Mouse (Mus musculus): Measurements from ENCODE around the gene Sft2d1. TPM values are rescaled to one million over a fixed set of nuclear protein-coding genes. Genes with fewer than 3 reads are reported as not detected.

Gene Sft2d1
- polyA plus RNA-seq, 1 experiment from 2014 or later, result 67.3 TPM

- Histone ChIP-seq H3K4me3 (ENCODE audit: low read depth, low read length) (no peak overlapping the region), H3K9me3 (ENCODE audit: control insufficient read depth, low read length) (no peaks in the 10 kb centered on the region), H3K9ac (ENCODE audit: low read length) (no peak overlapping the region), H3K27ac (ENCODE audit: low read depth, low read length) (no peak overlapping the region), H3K36me3 (ENCODE audit: control insufficient read depth, insufficient read depth, low read length) (no peaks in the 10 kb centered on the region), H3K4me1 (ENCODE audit: control insufficient read depth, insufficient read depth, low read length) (no peaks in the 10 kb centered on the region), H3K4me2 (ENCODE audit: low read depth) (no peak overlapping the region), H3K27me3 (ENCODE audit: control insufficient read depth, insufficient read depth, low read length) (no peaks in the 10 kb centered on the region)
- ATAC-seq (ENCODE audit: insufficient read depth, low FRiP score, low TSS enrichment) (no peak), DNase-seq (ENCODE audit: low spot score) (no peak)
- WGBS, result 89% methylated on average over 9 of the region's 9 CpGs
These were observed 14.5 kb upstream of the Sft2d1 start for GRCm38 (mm10) chr17:8296313-8296844.

- H3K27ac ChIP-seq (ENCODE audit: low read depth, low read length), result no peak overlapping the region
- no peak for DNase-seq (ENCODE audit: low spot score)
- H3K4me3 ChIP-seq (ENCODE audit: low read depth, low read length), result no peak overlapping the region
- H3K36me3 ChIP-seq (ENCODE audit: control insufficient read depth, insufficient read depth, low read length), result no peaks in the 10 kb centered on the region
- no peak for ATAC-seq (ENCODE audit: insufficient read depth, low FRiP score, low TSS enrichment)
- H3K4me2 ChIP-seq (ENCODE audit: low read depth), result no peak overlapping the region
- H3K9me3 ChIP-seq (ENCODE audit: control insufficient read depth, low read length), result no peaks in the 10 kb centered on the region
- no peaks in the 10 kb centered on the region for H3K4me1 ChIP-seq (ENCODE audit: control insufficient read depth, insufficient read depth, low read length)
- WGBS, result 85% methylated on average over 5 of the region's 5 CpGs
- H3K27me3 ChIP-seq (ENCODE audit: control insufficient read depth, insufficient read depth, low read length), result no peaks in the 10 kb centered on the region
- H3K9ac ChIP-seq (ENCODE audit: low read length), result no peak overlapping the region
These were observed 13.2 kb upstream of the Sft2d1 start for GRCm38 (mm10) chr17:8297746-8298145.

GRCm38 (mm10) chr17:8298281-8298680 is 12.6 kb upstream of the Sft2d1 start:
- Histone ChIP-seq H3K4me1 (ENCODE audit: control insufficient read depth, insufficient read depth, low read length) (no peaks in the 10 kb centered on the region), H3K4me3 (ENCODE audit: low read depth, low read length) (no peak overlapping the region), H3K9me3 (ENCODE audit: control insufficient read depth, low read length) (no peaks in the 10 kb centered on the region), H3K27me3 (ENCODE audit: control insufficient read depth, insufficient read depth, low read length) (no peaks in the 10 kb centered on the region), H3K27ac (ENCODE audit: low read depth, low read length) (no peak overlapping the region), H3K4me2 (ENCODE audit: low read depth) (no peak overlapping the region), H3K9ac (ENCODE audit: low read length) (no peak overlapping the region), H3K36me3 (ENCODE audit: control insufficient read depth, insufficient read depth, low read length) (no peaks in the 10 kb centered on the region)
- 84% methylated on average over 2 of the region's 2 CpGs for WGBS
- ATAC-seq (ENCODE audit: insufficient read depth, low FRiP score, low TSS enrichment), result no peak
- DNase-seq (ENCODE audit: low spot score), result no peak

- Histone ChIP-seq H3K27ac (ENCODE audit: low read depth, low read length) (no peak overlapping the region), H3K36me3 (ENCODE audit: control insufficient read depth, insufficient read depth, low read length) (no peaks in the 10 kb centered on the region), H3K4me2 (ENCODE audit: low read depth) (no peak overlapping the region), H3K9me3 (ENCODE audit: control insufficient read depth, low read length) (no peaks in the 10 kb centered on the region), H3K4me1 (ENCODE audit: control insufficient read depth, insufficient read depth, low read length) (no peaks in the 10 kb centered on the region), H3K9ac (ENCODE audit: low read length) (no peak overlapping the region), H3K27me3 (ENCODE audit: control insufficient read depth, insufficient read depth, low read length) (no peaks in the 10 kb centered on the region), H3K4me3 (ENCODE audit: low read depth, low read length) (no peak overlapping the region)
- no peak for ATAC-seq (ENCODE audit: insufficient read depth, low FRiP score, low TSS enrichment)
- no peak for DNase-seq (ENCODE audit: low spot score)
These were observed 11.4 kb upstream of the Sft2d1 start for GRCm38 (mm10) chr17:8299524-8299923.

- no peaks in the 10 kb centered on the region for H3K9me3 ChIP-seq (ENCODE audit: control insufficient read depth, low read length)
- H3K27me3 ChIP-seq (ENCODE audit: control insufficient read depth, insufficient read depth, low read length), result no peaks in the 10 kb centered on the region
- H3K36me3 ChIP-seq (ENCODE audit: control insufficient read depth, insufficient read depth, low read length), result no peaks in the 10 kb centered on the region
- ATAC-seq (ENCODE audit: insufficient read depth, low FRiP score, low TSS enrichment), result no peak
- H3K4me3 ChIP-seq (ENCODE audit: low read depth, low read length), result no peak overlapping the region
- H3K4me1 ChIP-seq (ENCODE audit: control insufficient read depth, insufficient read depth, low read length), result no peaks in the 10 kb centered on the region
- no peak overlapping the region for H3K4me2 ChIP-seq (ENCODE audit: low read depth)
- H3K27ac ChIP-seq (ENCODE audit: low read depth, low read length), result no peak overlapping the region
- 77% methylated on average over 4 of the region's 4 CpGs for WGBS
- no peak for DNase-seq (ENCODE audit: low spot score)
- no peak overlapping the region for H3K9ac ChIP-seq (ENCODE audit: low read length)
These were observed 9.4 kb upstream of the Sft2d1 start for GRCm38 (mm10) chr17:8301515-8301914.

- no peak overlapping the region for H3K4me3 ChIP-seq (ENCODE audit: low read depth, low read length)
- H3K27me3 ChIP-seq (ENCODE audit: control insufficient read depth, insufficient read depth, low read length), result no peaks in the 10 kb centered on the region
- 72% methylated on average over 7 of the region's 7 CpGs for WGBS
- no peak overlapping the region for H3K9ac ChIP-seq (ENCODE audit: low read length)
- no peak overlapping the region for H3K4me2 ChIP-seq (ENCODE audit: low read depth)
- no peak overlapping the region for H3K27ac ChIP-seq (ENCODE audit: low read depth, low read length)
- H3K9me3 ChIP-seq (ENCODE audit: control insufficient read depth, low read length), result no peaks in the 10 kb centered on the region
- H3K4me1 ChIP-seq (ENCODE audit: control insufficient read depth, insufficient read depth, low read length), result no peaks in the 10 kb centered on the region
- ATAC-seq (ENCODE audit: insufficient read depth, low FRiP score, low TSS enrichment) (no peak), DNase-seq (ENCODE audit: low spot score) (no peak)
- no peaks in the 10 kb centered on the region for H3K36me3 ChIP-seq (ENCODE audit: control insufficient read depth, insufficient read depth, low read length)
These were observed 8.0 kb upstream of the Sft2d1 start for GRCm38 (mm10) chr17:8302772-8303438.

- H3K4me2 ChIP-seq (ENCODE audit: low read depth), result no peak overlapping the region
- no peak overlapping the region for H3K9ac ChIP-seq (ENCODE audit: low read length)
- no peaks in the 10 kb centered on the region for H3K9me3 ChIP-seq (ENCODE audit: control insufficient read depth, low read length)
- WGBS, result 75% methylated on average over 5 of the region's 5 CpGs
- ATAC-seq (ENCODE audit: insufficient read depth, low FRiP score, low TSS enrichment), result no peak
- no peaks in the 10 kb centered on the region for H3K36me3 ChIP-seq (ENCODE audit: control insufficient read depth, insufficient read depth, low read length)
- no peak overlapping the region for H3K4me3 ChIP-seq (ENCODE audit: low read depth, low read length)
- no peak for DNase-seq (ENCODE audit: low spot score)
- no peaks in the 10 kb centered on the region for H3K27me3 ChIP-seq (ENCODE audit: control insufficient read depth, insufficient read depth, low read length)
- no peaks in the 10 kb centered on the region for H3K4me1 ChIP-seq (ENCODE audit: control insufficient read depth, insufficient read depth, low read length)
- no peak overlapping the region for H3K27ac ChIP-seq (ENCODE audit: low read depth, low read length)
These were observed 7.2 kb upstream of the Sft2d1 start for GRCm38 (mm10) chr17:8303671-8304070.

- Histone ChIP-seq H3K36me3 (ENCODE audit: control insufficient read depth, insufficient read depth, low read length) (no peaks in the 10 kb centered on the region), H3K9me3 (ENCODE audit: control insufficient read depth, low read length) (no peaks in the 10 kb centered on the region), H3K4me1 (ENCODE audit: control insufficient read depth, insufficient read depth, low read length) (no peaks in the 10 kb centered on the region), H3K27me3 (ENCODE audit: control insufficient read depth, insufficient read depth, low read length) (no peaks in the 10 kb centered on the region), H3K4me3 (ENCODE audit: low read depth, low read length) (no peak overlapping the region), H3K27ac (ENCODE audit: low read depth, low read length) (no peak overlapping the region), H3K9ac (ENCODE audit: low read length) (no peak overlapping the region), H3K4me2 (ENCODE audit: low read depth) (no peak overlapping the region)
- DNase-seq (ENCODE audit: low spot score) (no peak), ATAC-seq (ENCODE audit: insufficient read depth, low FRiP score, low TSS enrichment) (no peak)
- 26% methylated on average over 3 of the region's 3 CpGs for WGBS
These were observed 5.1 kb upstream of the Sft2d1 start for GRCm38 (mm10) chr17:8305801-8306200.

GRCm38 (mm10) chr17:8311751-8312150 is 849 bp downstream of the Sft2d1 start:
- Histone ChIP-seq H3K4me3 (ENCODE audit: low read depth, low read length) (peak overlapping the region; percentile 79), H3K9ac (ENCODE audit: low read length) (peak overlapping the region; percentile 64; the same call in 1 of the 2 replicates), H3K4me2 (ENCODE audit: low read depth) (peak overlapping the region; percentile 46), H3K36me3 (ENCODE audit: control insufficient read depth, insufficient read depth, low read length) (no peaks in the 10 kb centered on the region), H3K27me3 (ENCODE audit: control insufficient read depth, insufficient read depth, low read length) (no peaks in the 10 kb centered on the region), H3K27ac (ENCODE audit: low read depth, low read length) (no peak overlapping the region), H3K4me1 (ENCODE audit: control insufficient read depth, insufficient read depth, low read length) (peaks cover 10% of the 10 kb centered on the region), H3K9me3 (ENCODE audit: control insufficient read depth, low read length) (no peaks in the 10 kb centered on the region)
- 50% methylated on average over 3 of the region's 3 CpGs for WGBS
- DNase-seq (ENCODE audit: low spot score), result no peak
- no peak for ATAC-seq (ENCODE audit: insufficient read depth, low FRiP score, low TSS enrichment)

Measured in neural tube, embryonic 11.5 days (tissue).